Mouse (Mus musculus) ES-Bruce4 (cell line): ENCODE measurements around the gene Gm20532.

Experiments
- EP300 ChIP-seq: IDR thresholded peaks from 2 replicates; pipeline ENCODE4 v1.6.1; 2011; ENCODE audit warnings: low read depth, low read length; ENCODE audit not compliant: insufficient read depth
- POLR2A ChIP-seq: IDR thresholded peaks from one replicate; pipeline ENCODE4 v1.8.1; 2011; ENCODE audit warnings: low read length; ENCODE audit not compliant: insufficient read depth

GRCm38 (mm10) chr2:26641006-26641647 is 54.7 kb downstream of the Gm20532 start:
- no peak for TF ChIP-seq EP300
- TF ChIP-seq POLR2A, result no peak
